Mouse (Mus musculus): Measurements from ENCODE around the gene Tfg. TPM values are rescaled to one million over a fixed set of nuclear protein-coding genes. Genes with fewer than 3 reads are reported as not detected.

The Tfg gene
- polyA plus RNA-seq, 1 experiment from 2014 or later, result 159 TPM

DNA sequence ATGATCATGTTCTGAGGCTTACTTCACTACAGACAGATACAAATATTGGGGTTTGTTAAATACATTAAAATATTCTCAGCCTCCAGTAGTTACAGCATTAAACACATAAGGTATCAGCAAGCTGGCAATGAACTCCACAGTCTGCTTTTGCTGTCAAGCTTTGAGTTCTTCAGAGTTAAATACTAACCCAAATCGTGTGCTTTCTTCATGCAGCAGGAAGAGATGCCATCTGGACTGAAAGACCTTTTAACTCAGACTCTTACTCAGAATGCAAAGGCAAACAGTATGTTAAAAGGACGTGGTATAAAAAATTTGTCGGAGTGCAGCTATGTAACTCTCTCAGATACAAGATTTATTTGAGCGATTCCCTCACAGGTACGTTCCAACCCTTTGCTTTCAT lies 30.5 kb downstream of the Tfg start:
- H3K4me3 ChIP-seq (replicated peaks), result no peak overlapping the region
- WGBS, result 93% methylated on average over 5 of the region's 5 CpGs
- no peak overlapping the region for H3K27ac ChIP-seq
- ATAC-seq, result no peak
- no peak overlapping the region for H3K4me2 ChIP-seq (replicated peaks)
- H3K36me3 ChIP-seq, result peaks cover 46% of the 10 kb centered on the region
- no peak overlapping the region for H3K9ac ChIP-seq (replicated peaks)
- H3K4me1 ChIP-seq (replicated peaks), result no peaks in the 10 kb centered on the region
- H3K9me3 ChIP-seq, result no peaks in the 10 kb centered on the region
- H3K27me3 ChIP-seq, result no peaks in the 10 kb centered on the region

DNA sequence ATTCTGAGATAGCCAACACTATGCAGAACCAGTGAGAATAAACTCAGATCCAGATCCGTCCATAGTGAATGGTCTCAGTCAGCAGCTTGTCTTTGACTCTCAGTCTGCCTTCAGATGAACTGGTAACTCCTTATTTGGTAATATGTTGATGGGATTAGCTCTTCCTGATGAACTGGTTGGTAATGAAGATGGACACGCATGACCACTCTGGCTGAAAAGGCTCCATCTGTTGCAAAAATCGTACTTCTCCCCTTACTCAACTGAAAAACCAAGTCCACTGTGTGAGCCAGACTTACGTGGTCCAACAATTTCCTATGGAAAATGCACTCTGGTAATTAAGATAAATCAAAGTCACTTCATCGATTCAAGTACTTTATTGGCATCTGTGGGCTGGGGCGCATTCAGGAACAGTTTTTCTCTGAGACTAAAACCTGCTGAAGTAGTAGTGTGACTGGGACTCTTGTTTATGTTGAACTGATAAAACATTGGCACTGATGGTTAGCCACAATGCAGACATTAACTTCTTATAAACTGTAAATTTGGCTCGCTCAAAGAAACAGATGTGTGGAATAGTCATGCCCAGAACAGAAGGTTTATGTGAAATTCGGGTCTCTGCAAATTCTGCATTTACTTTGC lies 36.1 kb downstream of the Tfg start:
- Histone ChIP-seq H3K9me3 (no peaks in the 10 kb centered on the region), H3K27me3 (no peaks in the 10 kb centered on the region), H3K9ac (replicated peaks) (no peak overlapping the region), H3K4me2 (replicated peaks) (no peak overlapping the region), H3K4me1 (replicated peaks) (0 out of 2 replicates have a peak, but pooled peaks cover 3% of the 10 kb centered on the region), H3K36me3 (peaks cover 21% of the 10 kb centered on the region), H3K4me3 (replicated peaks) (no peak overlapping the region), H3K27ac (no peak overlapping the region)
- ATAC-seq, result 0 out of 2 replicates have a peak, but pooled peaks have one; percentile 34
- WGBS, result 64% methylated on average over 8 of the region's 8 CpGs

DNA sequence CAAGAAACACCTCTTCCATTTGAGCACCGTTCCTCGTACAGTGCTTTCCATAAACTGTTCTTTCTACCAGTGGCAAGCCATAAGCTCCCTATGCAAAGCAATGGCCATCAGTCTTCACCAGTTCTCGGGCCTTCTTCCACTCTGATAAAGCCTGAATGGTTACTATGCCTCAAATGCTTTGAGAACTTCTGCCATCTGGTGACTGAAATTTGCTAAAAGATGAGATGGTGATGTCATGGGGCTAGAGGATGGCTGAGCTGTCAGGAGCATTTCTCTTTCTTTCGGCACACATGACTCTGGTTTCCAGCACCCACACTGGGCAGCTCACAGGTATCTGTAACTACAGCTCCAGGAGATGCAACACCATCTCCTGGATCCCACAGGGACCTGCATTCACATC lies 40.1 kb downstream of the Tfg start:
- H3K4me1 ChIP-seq (replicated peaks), result 0 out of 2 replicates have a peak, but pooled peaks cover 3% of the 10 kb centered on the region
- H3K4me3 ChIP-seq (replicated peaks), result no peak overlapping the region
- WGBS, result 81% methylated on average over 4 of the region's 4 CpGs
- H3K9me3 ChIP-seq, result no peaks in the 10 kb centered on the region
- H3K4me2 ChIP-seq (replicated peaks), result no peak overlapping the region
- no peak overlapping the region for H3K9ac ChIP-seq (replicated peaks)
- no peaks in the 10 kb centered on the region for H3K36me3 ChIP-seq
- no peak for ATAC-seq
- H3K27me3 ChIP-seq, result no peaks in the 10 kb centered on the region
- H3K27ac ChIP-seq, result no peak overlapping the region

DNA sequence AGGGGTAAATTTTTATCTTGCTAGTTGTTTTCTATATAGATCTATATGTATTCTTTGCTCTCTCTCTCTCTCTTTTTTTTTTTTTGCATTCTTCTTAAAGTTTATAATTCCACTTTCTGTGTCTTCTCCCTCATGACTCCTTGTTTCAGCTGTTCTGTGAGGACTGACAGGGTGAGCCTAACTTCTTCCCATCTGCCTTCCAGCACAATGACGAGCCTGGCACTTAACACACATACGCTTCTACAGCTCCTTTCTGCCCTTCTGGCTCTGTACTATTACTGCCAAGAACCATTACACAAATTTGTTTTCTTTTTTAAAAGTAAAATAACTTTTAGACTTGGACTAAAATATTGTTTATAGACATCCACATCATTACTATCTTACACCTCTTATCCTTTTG lies 43.8 kb downstream of the Tfg start:
- Histone ChIP-seq H3K36me3 (no peaks in the 10 kb centered on the region), H3K4me1 (replicated peaks) (no peaks in the 10 kb centered on the region), H3K9ac (replicated peaks) (no peak overlapping the region), H3K4me3 (replicated peaks) (no peak overlapping the region), H3K4me2 (replicated peaks) (no peak overlapping the region), H3K27me3 (no peaks in the 10 kb centered on the region), H3K27ac (no peak overlapping the region), H3K9me3 (no peaks in the 10 kb centered on the region)
- no peak for ATAC-seq
- WGBS, result 96% methylated on average over 2 of the region's 2 CpGs

DNA sequence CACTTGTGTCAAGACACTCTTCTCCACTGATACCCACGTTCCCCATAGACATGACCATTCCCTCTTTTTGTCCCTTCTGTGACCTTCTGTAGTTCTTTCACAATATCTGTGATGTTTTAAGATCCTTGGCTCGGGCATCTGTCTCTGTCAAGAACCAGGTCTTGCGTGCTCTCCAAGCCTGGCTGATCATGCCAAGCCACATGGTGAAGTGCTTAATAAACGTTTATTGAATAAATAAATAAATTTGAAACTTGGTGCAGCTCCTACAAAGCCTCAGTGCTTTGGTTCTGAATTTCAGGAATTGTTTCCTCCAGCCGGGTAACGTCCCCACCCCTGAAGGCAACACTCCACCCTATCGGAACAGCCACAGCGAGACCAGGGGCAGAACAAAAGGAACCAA lies 46.3 kb downstream of the Tfg start:
- Histone ChIP-seq H3K36me3 (no peaks in the 10 kb centered on the region), H3K9me3 (no peaks in the 10 kb centered on the region), H3K27me3 (no peaks in the 10 kb centered on the region), H3K4me2 (replicated peaks) (no peak overlapping the region), H3K27ac (no peak overlapping the region), H3K4me1 (replicated peaks) (no peaks in the 10 kb centered on the region), H3K4me3 (replicated peaks) (no peak overlapping the region), H3K9ac (replicated peaks) (no peak overlapping the region)
- ATAC-seq, result no peak
- WGBS, result 84% methylated on average over 8 of the region's 8 CpGs

DNA sequence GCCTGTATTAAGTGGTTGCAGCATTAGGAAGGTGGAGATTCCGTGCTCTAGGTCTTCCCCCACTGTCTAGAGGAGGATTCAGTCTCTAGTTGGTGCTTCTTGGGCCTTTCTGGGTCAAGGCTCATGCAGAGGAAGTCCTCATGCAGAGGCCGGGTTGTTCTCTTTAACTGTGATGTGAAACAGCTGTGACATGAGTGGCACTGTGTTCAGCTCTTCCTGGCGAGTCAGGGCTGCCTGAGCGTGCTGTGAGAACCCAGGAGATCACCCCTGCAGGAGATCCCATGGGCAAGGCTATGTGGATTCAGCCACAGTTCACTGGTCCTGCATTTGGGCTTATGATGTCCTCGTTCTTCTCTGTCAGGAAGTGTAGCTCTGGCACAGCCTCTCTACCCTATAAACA lies 47.7 kb downstream of the Tfg start:
- no peak overlapping the region for H3K27ac ChIP-seq
- no peak overlapping the region for H3K4me2 ChIP-seq (replicated peaks)
- no peaks in the 10 kb centered on the region for H3K9me3 ChIP-seq
- no peaks in the 10 kb centered on the region for H3K4me1 ChIP-seq (replicated peaks)
- H3K36me3 ChIP-seq, result no peaks in the 10 kb centered on the region
- no peaks in the 10 kb centered on the region for H3K27me3 ChIP-seq
- H3K9ac ChIP-seq (replicated peaks), result no peak overlapping the region
- no peak for ATAC-seq
- 95% methylated on average over 5 of the region's 5 CpGs for WGBS
- no peak overlapping the region for H3K4me3 ChIP-seq (replicated peaks)

DNA sequence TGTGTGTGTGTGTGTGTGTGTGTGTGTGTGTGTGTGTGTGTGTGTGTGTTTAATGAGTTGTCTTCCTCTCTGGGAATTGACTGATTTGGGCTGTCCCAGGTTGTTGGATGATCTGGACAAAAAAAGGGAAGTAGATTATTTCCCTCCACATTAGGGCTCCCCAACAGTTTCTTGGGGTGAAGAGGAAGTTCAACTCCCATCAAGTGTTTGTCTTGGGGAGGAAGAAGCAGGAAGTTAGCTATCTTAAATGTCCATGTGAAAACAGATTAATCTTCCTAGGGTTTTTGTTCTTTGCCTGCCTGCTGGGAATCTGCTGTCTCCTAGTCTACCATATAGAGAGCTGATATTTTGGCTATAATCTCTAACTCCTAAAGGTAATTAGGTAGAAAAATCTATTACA lies 58.4 kb downstream of the Tfg start:
- Histone ChIP-seq H3K4me3 (replicated peaks) (no peak overlapping the region), H3K9me3 (no peaks in the 10 kb centered on the region), H3K27ac (no peak overlapping the region), H3K4me1 (replicated peaks) (no peaks in the 10 kb centered on the region), H3K9ac (replicated peaks) (no peak overlapping the region), H3K4me2 (replicated peaks) (no peak overlapping the region), H3K27me3 (no peaks in the 10 kb centered on the region), H3K36me3 (no peaks in the 10 kb centered on the region)
- no peak for ATAC-seq

DNA sequence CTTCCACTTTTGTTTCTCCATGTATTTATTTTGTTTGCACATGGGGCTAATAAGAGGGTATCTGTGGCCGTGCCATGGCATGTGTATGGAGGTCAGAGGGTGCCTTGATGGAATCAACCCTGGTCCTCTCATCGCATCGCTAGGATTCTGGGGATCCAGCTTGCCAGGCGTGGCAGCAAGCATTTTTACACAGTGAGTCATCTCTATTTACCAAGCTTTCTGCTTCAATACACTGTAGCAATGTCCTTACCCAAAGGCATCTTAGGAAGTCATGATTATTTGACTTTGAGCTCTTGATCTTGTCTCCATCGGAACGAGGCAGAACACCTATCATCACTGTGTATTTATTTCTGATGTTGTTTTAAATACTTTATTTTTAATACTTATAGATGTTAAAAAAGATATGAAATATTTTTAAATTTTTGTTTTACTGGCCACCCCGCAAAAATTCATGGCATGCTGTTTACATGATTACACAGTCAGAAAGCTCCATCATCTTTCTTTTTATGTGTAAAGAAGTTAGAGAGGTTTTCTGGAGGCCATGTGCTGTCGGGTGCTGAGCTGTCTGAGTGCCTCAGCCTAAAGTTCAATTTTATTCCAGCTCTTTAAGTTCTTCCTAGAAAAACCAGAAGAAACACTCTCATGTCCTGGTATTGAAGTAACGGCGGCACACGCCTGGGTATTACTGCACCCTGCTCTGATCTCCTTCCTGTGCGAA lies 61.9 kb downstream of the Tfg start:
- no peak overlapping the region for H3K27ac ChIP-seq
- no peaks in the 10 kb centered on the region for H3K4me1 ChIP-seq (replicated peaks)
- no peaks in the 10 kb centered on the region for H3K36me3 ChIP-seq
- H3K9me3 ChIP-seq, result no peaks in the 10 kb centered on the region
- no peak for ATAC-seq
- WGBS, result 70% methylated on average over 12 of the region's 12 CpGs
- peak overlapping the region; percentile 16 for H3K4me2 ChIP-seq (replicated peaks)
- H3K4me3 ChIP-seq (replicated peaks), result no peak overlapping the region
- H3K9ac ChIP-seq (replicated peaks), result no peak overlapping the region
- H3K27me3 ChIP-seq, result no peaks in the 10 kb centered on the region

DNA sequence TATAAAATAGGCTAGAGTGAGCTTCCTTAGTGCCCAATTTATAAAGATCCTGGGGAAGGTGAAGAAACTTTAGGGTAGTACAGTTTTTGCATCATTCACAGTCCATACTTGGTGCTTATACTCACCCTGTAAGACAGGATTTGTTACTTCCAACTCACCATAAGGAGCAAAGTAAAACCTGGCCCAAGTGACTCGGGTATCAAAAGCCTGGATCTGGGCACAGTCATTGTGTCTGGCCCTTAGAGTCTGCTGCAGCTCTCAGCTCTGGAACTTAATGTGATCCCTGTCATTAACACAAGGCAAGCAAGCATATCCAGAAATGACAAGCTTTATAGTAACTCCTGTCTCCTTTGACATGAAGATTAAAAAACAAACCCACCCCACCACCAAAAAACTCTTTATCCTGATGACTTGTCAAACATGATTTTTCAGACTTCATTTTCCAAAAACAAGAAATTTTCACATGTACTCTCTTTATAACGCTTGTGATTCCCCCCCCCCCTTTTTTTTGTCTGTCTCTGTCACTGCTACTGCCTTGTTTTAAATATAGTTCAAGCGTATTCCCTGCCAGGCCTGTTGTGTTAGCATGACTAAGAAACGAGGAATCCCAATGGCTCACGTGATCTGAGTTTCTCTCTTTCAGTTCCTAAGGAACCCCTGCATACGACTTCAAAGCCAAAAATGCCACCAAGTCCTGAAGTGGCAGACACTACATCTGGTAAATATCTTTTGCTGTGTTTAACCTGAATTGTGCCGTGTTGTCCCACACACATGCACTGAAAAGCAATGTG lies 70.7 kb downstream of the Tfg start:
- H3K27me3 ChIP-seq, result no peaks in the 10 kb centered on the region
- H3K4me3 ChIP-seq (replicated peaks), result no peak overlapping the region
- no peak overlapping the region for H3K27ac ChIP-seq
- no peak overlapping the region for H3K9ac ChIP-seq (replicated peaks)
- H3K4me1 ChIP-seq (replicated peaks), result no peaks in the 10 kb centered on the region
- 62% methylated on average over 7 of the region's 7 CpGs for WGBS
- no peaks in the 10 kb centered on the region for H3K9me3 ChIP-seq
- H3K36me3 ChIP-seq, result no peaks in the 10 kb centered on the region
- H3K4me2 ChIP-seq (replicated peaks), result no peak overlapping the region
- no peak for ATAC-seq

DNA sequence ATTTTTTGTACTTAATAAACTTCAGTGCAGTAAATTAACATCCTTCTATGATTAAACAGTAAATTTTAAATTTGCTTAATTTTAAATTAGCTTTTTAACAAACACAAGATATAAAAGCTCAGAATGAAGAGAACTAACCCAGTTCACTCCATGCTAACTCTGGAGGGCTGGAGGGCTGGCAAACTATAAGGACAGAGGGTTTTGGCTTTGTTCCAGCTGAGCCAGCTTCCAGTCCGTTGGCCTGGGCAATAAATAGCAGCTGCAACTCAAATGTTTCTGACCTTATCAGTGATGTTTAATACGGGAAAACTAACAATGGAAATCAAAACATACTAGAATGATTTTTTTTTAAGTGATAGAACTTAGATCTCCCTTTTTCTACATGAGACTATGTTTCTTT lies 72.0 kb downstream of the Tfg start:
- 0 out of 2 replicates have a peak, but pooled peaks have one; percentile 58 for ATAC-seq
- WGBS, result 27% methylated on average over 2 of the region's 2 CpGs
- Histone ChIP-seq H3K27ac (no peak overlapping the region), H3K36me3 (no peaks in the 10 kb centered on the region), H3K4me3 (replicated peaks) (no peak overlapping the region), H3K4me1 (replicated peaks) (no peaks in the 10 kb centered on the region), H3K9me3 (no peaks in the 10 kb centered on the region), H3K27me3 (no peaks in the 10 kb centered on the region), H3K9ac (replicated peaks) (no peak overlapping the region), H3K4me2 (replicated peaks) (no peak overlapping the region)
